Mouse (Mus musculus) ES-E14 (cell line): ENCODE results near the gene Pgm3. TPM values are rescaled to one million over a fixed set of nuclear protein-coding genes. Genes with fewer than 3 reads are reported as not detected.

Experiments used
- DNase-seq: peaks from one replicate; pipeline ENCODE4 v3.0.0-alpha.2; 2013; ENCODE audit warnings: low read depth, low spot score
- H3K27ac ChIP-seq: 2 replicates; pipeline ENCODE4 v1.5.1; 2012; ENCODE audit warnings: low read depth, mild to moderate bottlenecking, low read length, moderate library complexity, mixed read lengths; ENCODE audit not compliant: poor library complexity, insufficient read depth, severe bottlenecking
- H3K36me3 ChIP-seq: 2 replicates; pipeline ENCODE4 v1.6.1; 2012; ENCODE audit warnings: mild to moderate bottlenecking, low read length, moderate library complexity, mixed read lengths; ENCODE audit not compliant: control insufficient read depth, poor library complexity, insufficient read depth, severe bottlenecking
- H3K4me1 ChIP-seq, 2 experiments: fragments of 150-350 bp in 1 of 2; sonication (generic) in 1 of 2; 2 replicates each; pipeline ENCODE4 v1.6.1; 2012; ENCODE audit warnings: low read length in 2 of 2, mild to moderate bottlenecking in 1 of 2, mixed read lengths in 1 of 2; ENCODE audit not compliant: control insufficient read depth in 2 of 2, insufficient read depth in 2 of 2, poor library complexity in 1 of 2
- H3K4me3 ChIP-seq, 2 experiments: fragments of 150-350 bp in 1 of 2; sonication (generic) in 1 of 2; 2 replicates each; pipeline ENCODE4 v1.5.1; 2012; ENCODE audit warnings: low read length in 2 of 2, low read depth in 1 of 2, mild to moderate bottlenecking in 1 of 2, mixed read lengths in 1 of 2; ENCODE audit not compliant: insufficient read depth in 1 of 2, poor library complexity in 1 of 2, severe bottlenecking in 1 of 2
- H3K9ac ChIP-seq: 2 replicates; pipeline ENCODE4 v1.6.1; 2012; ENCODE audit warnings: low read depth, mild to moderate bottlenecking, low read length, mixed read lengths; ENCODE audit not compliant: poor library complexity, insufficient read depth, severe bottlenecking
- H3K9me3 ChIP-seq: fragments of 150-350 bp; sonication (generic); 2 replicates; pipeline ENCODE4 v1.6.1; 2012; ENCODE audit warnings: low read depth, mild to moderate bottlenecking, low read length; ENCODE audit not compliant: control insufficient read depth, insufficient read depth
- CHD2 ChIP-seq: IDR thresholded peaks from 2 replicates; pipeline ENCODE4 v1.6.1; 2014; ENCODE audit warnings: mild to moderate bottlenecking, low read depth, low read length, inconsistent platforms
- HCFC1 ChIP-seq: IDR thresholded peaks from 2 replicates; pipeline ENCODE4 v1.6.1; 2012; ENCODE audit warnings: low read length, inconsistent platforms, borderline replicate concordance; ENCODE audit not compliant: insufficient read depth
- MAFK ChIP-seq: IDR thresholded peaks from 2 replicates; pipeline ENCODE4 v1.6.1; 2014; ENCODE audit warnings: mild to moderate bottlenecking, low read depth, low read length, inconsistent platforms; ENCODE audit not compliant: insufficient read depth
- ZC3H11A ChIP-seq: IDR thresholded peaks from 2 replicates; pipeline ENCODE4 v1.6.1; 2012; ENCODE audit warnings: low read depth, mild to moderate bottlenecking, inconsistent platforms, low read length, borderline replicate concordance
- ZNF384 ChIP-seq: IDR thresholded peaks from 2 replicates; pipeline ENCODE4 v1.6.1; 2012; ENCODE audit warnings: low read depth, low read length, inconsistent platforms
- in situ Hi-C, 2 experiments: fragments of 600-800 bp; cut with MboI; formaldehyde crosslinking; loops; one replicate each; pipeline ENCODE4 v1.15.1; 2025; ENCODE audit warnings: low sequenced_read_pairs in 2 of 2, inconsistent platforms in 1 of 2; ENCODE audit not compliant: unreplicated experiment in 2 of 2
- total RNA-seq: library from RNA; depleted of rRNA; stranded (reverse); fragments of 300-350 nt; gene quantifications from 2 replicates; pipeline ENCODE4 v1.2.3, GENCODE M21; 2012

Gene Pgm3
- total RNA-seq, 1 experiment: 24.8 TPM

DNA sequence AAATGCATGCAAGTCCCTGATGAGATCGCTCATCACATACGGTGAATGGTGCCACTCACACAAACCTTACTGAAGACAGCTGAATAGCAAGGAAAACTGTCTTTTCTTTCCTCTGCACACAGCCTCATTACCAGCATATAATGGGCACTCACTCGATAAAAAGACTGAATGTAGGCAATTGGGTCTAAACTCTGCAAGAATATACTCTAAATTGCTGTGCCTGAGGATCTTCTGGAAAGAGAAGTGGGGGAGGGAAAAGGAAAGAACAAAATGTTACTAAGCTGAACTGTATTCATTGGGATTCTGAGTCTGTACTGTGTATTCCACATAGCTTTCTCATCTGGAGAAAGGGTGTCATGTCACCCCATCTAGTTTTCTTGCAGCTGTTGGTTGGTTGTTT lies 28.2 kb downstream of the Pgm3 start:
- no peak overlapping the region for H3K4me3 ChIP-seq
- no peaks in the 10 kb centered on the region; the same call in 1 of the 2 replicates for H3K36me3 ChIP-seq
- DNase-seq: no peak
- in situ Hi-C loops: no loop called here
- no peak overlapping the region for H3K9ac ChIP-seq
- no peaks in the 10 kb centered on the region for H3K4me1 ChIP-seq
- H3K9me3 ChIP-seq: no peaks in the 10 kb centered on the region
- no peak for TF ChIP-seq ZC3H11A
- TF ChIP-seq MAFK: no peak
- no peak for TF ChIP-seq ZNF384
- no peak for TF ChIP-seq CHD2
- TF ChIP-seq HCFC1: no peak
- H3K27ac ChIP-seq: no peak overlapping the region

DNA sequence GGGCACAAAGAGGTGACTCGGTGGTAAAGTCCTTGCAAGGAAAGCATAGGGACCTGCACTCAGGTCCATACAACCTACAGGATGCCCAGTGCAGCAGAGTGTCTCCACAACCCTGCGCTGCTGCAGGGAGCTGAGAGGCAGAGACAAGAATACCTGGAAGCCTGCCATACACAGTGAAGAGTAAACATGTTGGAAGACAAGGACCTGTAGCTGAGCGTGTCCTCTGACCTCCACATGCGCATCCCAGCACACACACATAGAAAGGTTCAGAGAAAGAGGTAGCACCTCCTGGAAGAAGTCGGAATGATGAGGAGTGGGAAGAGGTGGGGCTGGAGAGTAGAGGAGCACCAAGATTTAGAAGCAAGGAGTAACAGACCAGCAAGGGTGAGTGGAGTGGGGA lies 37.6 kb downstream of the Pgm3 start:
- H3K4me3 ChIP-seq: no peak overlapping the region
- no peak overlapping the region for H3K27ac ChIP-seq
- H3K4me1 ChIP-seq: no peaks in the 10 kb centered on the region
- TF ChIP-seq ZC3H11A (no peak), ZNF384 (no peak), CHD2 (no peak), HCFC1 (no peak), MAFK (no peak)
- H3K9me3 ChIP-seq: no peaks in the 10 kb centered on the region
- DNase-seq: no peak
- in situ Hi-C loops: no loop called here
- H3K9ac ChIP-seq: no peak overlapping the region
- no peaks in the 10 kb centered on the region for H3K36me3 ChIP-seq

- no peaks in the 10 kb centered on the region for H3K4me1 ChIP-seq
- peaks cover 2% of the 10 kb centered on the region; the same call in 1 of the 2 replicates for H3K36me3 ChIP-seq
- TF ChIP-seq HCFC1: no peak
- no peak for TF ChIP-seq ZC3H11A
- TF ChIP-seq CHD2: no peak
- no peak for TF ChIP-seq MAFK
- TF ChIP-seq ZNF384: no peak
- no peak overlapping the region for H3K27ac ChIP-seq
- DNase-seq: no peak
- H3K9ac ChIP-seq: no peak overlapping the region
- H3K4me3 ChIP-seq: no peak overlapping the region
- no peaks in the 10 kb centered on the region for H3K9me3 ChIP-seq
- in situ Hi-C loops: no loop called here
These were observed 46.0 kb downstream of the Pgm3 start for GRCm38 (mm10) chr9:86525600-86525999.

- H3K4me3 ChIP-seq: no peak overlapping the region
- H3K4me1 ChIP-seq: no peaks in the 10 kb centered on the region
- no peaks in the 10 kb centered on the region for H3K9me3 ChIP-seq
- no peak overlapping the region for H3K27ac ChIP-seq
- no peak overlapping the region for H3K9ac ChIP-seq
- in situ Hi-C loops: no loop called here
- no peak for DNase-seq
- TF ChIP-seq HCFC1 (no peak), MAFK (no peak), ZC3H11A (no peak), ZNF384 (no peak), CHD2 (no peak)
- H3K36me3 ChIP-seq: peaks cover 2% of the 10 kb centered on the region; the same call in 1 of the 2 replicates
These were observed 49.3 kb downstream of the Pgm3 start for GRCm38 (mm10) chr9:86522335-86522734.

GRCm38 (mm10) chr9:86514798-86515197 lies 56.8 kb downstream of the Pgm3 start:
- DNase-seq: no peak
- no peak for TF ChIP-seq ZNF384
- no peak for TF ChIP-seq MAFK
- TF ChIP-seq HCFC1: no peak
- H3K4me3 ChIP-seq: no peak overlapping the region
- H3K36me3 ChIP-seq: peaks cover 2% of the 10 kb centered on the region
- H3K9ac ChIP-seq: no peak overlapping the region
- in situ Hi-C loops: no loop called here
- no peaks in the 10 kb centered on the region for H3K4me1 ChIP-seq
- no peak overlapping the region for H3K27ac ChIP-seq
- H3K9me3 ChIP-seq: no peaks in the 10 kb centered on the region
